Mouse (Mus musculus): ENCODE results near the gene Sprr4.
"Not testable (repeated sequence)": the region's sequence is repeated elsewhere in the genome, so short reads cannot be mapped to it uniquely, and the experiment has no call there.

Gene Sprr4

GRCm38 (mm10) chr3:92500393-92500792 lies at the start of gene Sprr4:
Gene Sprr4, minus strand, starts transcription at chr3:92500493.
- DNase-seq (ENCODE audit: low read depth, low spot score): no peak

GRCm38 (mm10) chr3:92534411-92534810 lies 34.1 kb upstream of the Sprr4 start, which contains the start of gene 2310046K23Rik:
Gene 2310046K23Rik, minus strand, starts transcription at chr3:92534511.
- DNase-seq (ENCODE audit: low read depth, low spot score): no peak

GRCm38 (mm10) chr3:92512325-92512724 lies 12.0 kb upstream of the Sprr4 start:
- peak; percentile 40 for DNase-seq (ENCODE audit: low read depth, low spot score)

GRCm38 (mm10) chr3:92510786-92511185 lies 10.5 kb upstream of the Sprr4 start:
- DNase-seq (ENCODE audit: low read depth, low spot score): no peak

GRCm38 (mm10) chr3:92508185-92508584 lies 7.9 kb upstream of the Sprr4 start:
- DNase-seq (ENCODE audit: low read depth, low spot score): no peak

GRCm38 (mm10) chr3:92503528-92503927 lies 3.2 kb upstream of the Sprr4 start:
- DNase-seq (ENCODE audit: low read depth, low spot score): no peak

- DNase-seq (ENCODE audit: low read depth, low spot score): not testable (repeated sequence)
Observed at GRCm38 (mm10) chr3:92490262-92490661, 10.0 kb downstream of the Sprr4 start.

GRCm38 (mm10) chr3:92486307-92486706 lies 14.0 kb downstream of the Sprr4 start:
- DNase-seq (ENCODE audit: low read depth, low spot score): no peak

GRCm38 (mm10) chr3:92485863-92486262 lies 14.4 kb downstream of the Sprr4 start, which contains the start of gene Sprr1a:
Gene Sprr1a, minus strand, starts transcription at chr3:92485895.
- DNase-seq (ENCODE audit: low read depth, low spot score): no peak

GRCm38 (mm10) chr3:92481249-92481648 lies 19.0 kb downstream of the Sprr4 start:
- not testable (repeated sequence) for DNase-seq (ENCODE audit: low read depth, low spot score)

- no peak for DNase-seq (ENCODE audit: low read depth, low spot score)
Observed at GRCm38 (mm10) chr3:92470111-92470510, 30.2 kb downstream of the Sprr4 start.

GRCm38 (mm10) chr3:92467424-92467823 lies 32.9 kb downstream of the Sprr4 start:
- DNase-seq (ENCODE audit: low read depth, low spot score): no peak

- no peak for DNase-seq (ENCODE audit: low read depth, low spot score)
Observed at GRCm38 (mm10) chr3:92466576-92466975, 33.7 kb downstream of the Sprr4 start.

- DNase-seq (ENCODE audit: low read depth, low spot score): no peak
Observed at GRCm38 (mm10) chr3:92458620-92459019, 41.7 kb downstream of the Sprr4 start, which contains the start of gene Sprr3. Gene Sprr3, minus strand, starts transcription at chr3:92458720.

GRCm38 (mm10) chr3:92455151-92455550 lies 45.1 kb downstream of the Sprr4 start:
- no peak for DNase-seq (ENCODE audit: low read depth, low spot score)
